Mouse (Mus musculus): Measurements from ENCODE around the gene H1f0. TPM values are rescaled to one million over a fixed set of nuclear protein-coding genes. Genes with fewer than 3 reads are reported as not detected.

Gene H1f0
- polyA plus RNA-seq, 1 experiment from 2014 or later: 183 TPM

DNA sequence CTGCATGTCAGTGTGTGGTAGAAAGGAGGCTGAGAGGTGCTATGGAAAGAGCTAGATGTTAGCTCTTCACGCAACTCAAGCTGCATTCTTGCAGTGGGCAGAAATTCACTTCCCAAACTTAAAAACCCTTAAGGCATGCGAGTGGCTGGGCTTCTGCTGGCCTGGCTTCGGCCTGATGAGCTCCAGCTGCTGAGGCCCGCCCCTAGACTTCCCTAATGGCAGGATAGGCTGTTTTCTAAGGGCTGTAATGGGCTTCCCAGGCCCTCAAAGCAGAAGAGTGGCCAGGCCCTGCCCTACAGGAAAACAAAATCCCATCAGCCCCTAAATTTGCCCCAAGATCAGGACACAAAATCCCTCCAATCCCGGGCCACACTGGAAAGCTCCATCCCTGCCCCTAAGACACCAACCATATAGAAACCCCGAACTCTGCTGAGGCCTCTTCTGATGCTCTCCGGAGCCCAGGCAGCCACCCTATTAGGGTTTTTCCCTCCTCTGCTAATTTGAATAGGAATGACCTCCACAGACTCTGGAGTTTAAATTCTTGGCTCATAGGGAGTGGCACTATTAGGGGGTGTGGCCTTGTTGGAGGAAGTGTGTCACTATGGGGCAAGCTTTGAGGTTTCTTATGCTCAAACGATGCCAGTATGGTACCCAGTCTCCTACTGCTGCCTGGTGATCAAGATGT lies 37.0 kb downstream of the H1f0 start:
- Histone ChIP-seq H3K27me3 (replicated peaks) (no peaks in the 10 kb centered on the region), H3K4me3 (no peak overlapping the region), H3K4me2 (no peak overlapping the region), H3K27ac (no peak overlapping the region), H3K4me1 (peaks cover 22% of the 10 kb centered on the region), H3K9ac (no peak overlapping the region), H3K9me3 (no peaks in the 10 kb centered on the region), H3K36me3 (replicated peaks) (peaks cover 6% of the 10 kb centered on the region; the same call in 1 of the 2 replicates)
- no peak for ATAC-seq (replicated peaks)
- 72% methylated on average over 8 of the region's 8 CpGs for WGBS

DNA sequence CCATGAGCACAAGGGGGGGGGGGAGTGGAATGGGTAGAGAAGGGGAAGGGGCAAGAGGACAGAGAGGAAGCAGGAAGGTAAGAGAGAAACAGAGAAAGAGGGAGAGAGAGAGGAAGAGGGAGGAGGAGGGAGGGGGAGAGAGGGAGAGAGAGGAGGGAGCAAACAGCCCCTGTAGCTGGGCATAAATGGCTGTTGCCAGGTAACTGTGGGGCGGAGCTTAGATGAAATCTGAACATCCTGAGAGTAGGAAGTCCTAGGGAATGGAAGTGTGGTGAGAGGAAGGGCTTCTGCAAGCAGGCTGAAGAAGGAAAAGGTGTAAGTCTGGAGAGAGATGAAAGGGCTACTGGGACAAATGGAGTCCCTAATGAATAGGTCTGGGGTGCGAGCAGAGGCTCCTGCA lies 38.0 kb downstream of the H1f0 start:
- Histone ChIP-seq H3K4me1 (peaks cover 17% of the 10 kb centered on the region), H3K4me2 (no peak overlapping the region), H3K9me3 (no peaks in the 10 kb centered on the region), H3K9ac (no peak overlapping the region), H3K27me3 (replicated peaks) (no peaks in the 10 kb centered on the region), H3K27ac (no peak overlapping the region), H3K4me3 (no peak overlapping the region), H3K36me3 (replicated peaks) (no peaks in the 10 kb centered on the region)
- 63% methylated on average over 2 of the region's 2 CpGs for WGBS
- ATAC-seq (replicated peaks): no peak

- Histone ChIP-seq H3K27ac (no peak overlapping the region), H3K9ac (no peak overlapping the region), H3K4me3 (no peak overlapping the region), H3K9me3 (no peaks in the 10 kb centered on the region), H3K27me3 (replicated peaks) (no peaks in the 10 kb centered on the region), H3K4me2 (no peak overlapping the region), H3K4me1 (peaks cover 7% of the 10 kb centered on the region), H3K36me3 (replicated peaks) (no peaks in the 10 kb centered on the region)
- ATAC-seq (replicated peaks): no peak
- WGBS: 76% methylated on average over 3 of the region's 3 CpGs
Measured at GRCm38 (mm10) chr15:79067631-79068030, 39.4 kb downstream of the H1f0 start.

GRCm38 (mm10) chr15:79068416-79068815 lies 40.2 kb downstream of the H1f0 start:
- no peaks in the 10 kb centered on the region for H3K27me3 ChIP-seq (replicated peaks)

GRCm38 (mm10) chr15:79071117-79072039 lies 43.1 kb downstream of the H1f0 start:
- H3K27ac ChIP-seq: no peak overlapping the region
- H3K4me1 ChIP-seq: peaks cover 16% of the 10 kb centered on the region
- no peaks in the 10 kb centered on the region for H3K27me3 ChIP-seq (replicated peaks)
- no peaks in the 10 kb centered on the region for H3K9me3 ChIP-seq
- no peak overlapping the region for H3K4me3 ChIP-seq
- 69% methylated on average over 5 of the region's 5 CpGs for WGBS
- H3K4me2 ChIP-seq: no peak overlapping the region
- H3K9ac ChIP-seq: no peak overlapping the region
- no peaks in the 10 kb centered on the region for H3K36me3 ChIP-seq (replicated peaks)
- no peak for ATAC-seq (replicated peaks)

More at GRCm38 (mm10) chr15:79068416-79068815, 40.2 kb downstream of the H1f0 start:
- Histone ChIP-seq H3K27ac (no peak overlapping the region), H3K4me3 (no peak overlapping the region), H3K4me2 (no peak overlapping the region), H3K4me1 (peaks cover 5% of the 10 kb centered on the region), H3K9ac (no peak overlapping the region), H3K9me3 (no peaks in the 10 kb centered on the region), H3K36me3 (replicated peaks) (no peaks in the 10 kb centered on the region)
- no peak for ATAC-seq (replicated peaks)
- WGBS: 86% methylated on average over 3 of the region's 3 CpGs

GRCm38 (mm10) chr15:79073752-79074151 lies 45.5 kb downstream of the H1f0 start:
- no peaks in the 10 kb centered on the region for H3K27me3 ChIP-seq (replicated peaks)
- H3K27ac ChIP-seq: no peak overlapping the region
- ATAC-seq (replicated peaks): no peak
- H3K4me1 ChIP-seq: peaks cover 23% of the 10 kb centered on the region
- no peak overlapping the region for H3K4me2 ChIP-seq
- H3K4me3 ChIP-seq: no peak overlapping the region
- no peaks in the 10 kb centered on the region for H3K9me3 ChIP-seq
- no peak overlapping the region for H3K9ac ChIP-seq
- H3K36me3 ChIP-seq (replicated peaks): peaks cover 16% of the 10 kb centered on the region

GRCm38 (mm10) chr15:79074446-79074845 lies 46.2 kb downstream of the H1f0 start:
- H3K4me3 ChIP-seq: peak overlapping the region; percentile 85
- no peaks in the 10 kb centered on the region for H3K27me3 ChIP-seq (replicated peaks)
- H3K36me3 ChIP-seq (replicated peaks): peaks cover 17% of the 10 kb centered on the region
- peak overlapping the region; percentile 89 for H3K4me2 ChIP-seq
- no peak for ATAC-seq (replicated peaks)
- H3K4me1 ChIP-seq: peaks cover 23% of the 10 kb centered on the region
- WGBS: 41% methylated on average over 10 of the region's 10 CpGs
- H3K9ac ChIP-seq: peak overlapping the region; percentile 28; the same call in 1 of the 2 replicates
- no peaks in the 10 kb centered on the region for H3K9me3 ChIP-seq
- peak overlapping the region; percentile 73; the same call in 1 of the 2 replicates for H3K27ac ChIP-seq

DNA sequence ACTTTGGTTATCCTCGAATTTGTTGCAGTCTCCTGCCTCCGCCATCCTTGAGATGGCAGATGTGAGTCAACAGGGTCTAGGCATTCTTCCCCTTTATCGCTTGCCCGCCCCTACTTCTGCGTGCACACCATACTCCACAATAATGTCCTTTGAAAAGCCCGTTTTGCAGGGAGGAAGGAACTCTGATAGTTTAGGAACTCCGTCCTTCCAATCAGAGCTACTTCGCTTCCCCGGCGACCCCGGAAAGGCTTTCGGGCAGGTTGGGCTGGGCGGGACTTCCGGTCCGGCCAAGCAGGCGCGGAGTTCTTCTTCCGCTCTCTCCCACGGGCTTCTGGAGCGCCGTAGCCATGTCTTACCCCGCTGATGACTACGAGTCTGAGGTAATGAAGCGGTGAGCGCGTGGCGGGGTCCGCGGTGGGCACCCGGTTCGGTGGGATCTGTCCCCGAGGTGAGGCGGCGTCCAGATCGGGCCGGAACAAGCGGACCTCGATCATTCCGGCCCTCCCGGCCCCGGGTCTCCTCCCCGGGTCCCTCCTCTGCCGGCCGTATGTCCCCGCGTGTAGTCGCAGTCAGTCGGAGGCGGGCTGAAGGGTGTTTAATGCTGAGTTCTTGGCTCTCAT lies 46.8 kb downstream of the H1f0 start, which contains the start of gene Eif3l:
TSS of gene Eif3l (plus strand) at position 267 of the 620 bp plus-strand sequence.
- 1% methylated on average over 48 of the region's 49 CpGs for WGBS
- Histone ChIP-seq H3K27ac (peak within 1 kb of the TSS; percentile 73), H3K36me3 (replicated peaks) (peaks cover 23% of the 10 kb centered on the region), H3K27me3 (replicated peaks) (no peaks in the 10 kb centered on the region), H3K4me1 (peaks cover 23% of the 10 kb centered on the region), H3K9ac (peak within 1 kb of the TSS; percentile 81), H3K9me3 (no peaks in the 10 kb centered on the region), H3K4me2 (peak within 1 kb of the TSS; percentile 89), H3K4me3 (peak within 1 kb of the TSS; percentile 85)
- peak; percentile 93 for ATAC-seq (replicated peaks)

GRCm38 (mm10) chr15:79075658-79076365 lies 47.6 kb downstream of the H1f0 start:
- H3K9ac ChIP-seq: peak overlapping the region; percentile 81
- ATAC-seq (replicated peaks): no peak
- no peak overlapping the region for H3K27ac ChIP-seq
- no peaks in the 10 kb centered on the region for H3K27me3 ChIP-seq (replicated peaks)
- H3K36me3 ChIP-seq (replicated peaks): peaks cover 26% of the 10 kb centered on the region
- peak overlapping the region; percentile 89 for H3K4me2 ChIP-seq
- H3K9me3 ChIP-seq: no peaks in the 10 kb centered on the region
- peak overlapping the region; percentile 85 for H3K4me3 ChIP-seq
- peaks cover 23% of the 10 kb centered on the region for H3K4me1 ChIP-seq
- 40% methylated on average over 15 of the region's 15 CpGs for WGBS

DNA sequence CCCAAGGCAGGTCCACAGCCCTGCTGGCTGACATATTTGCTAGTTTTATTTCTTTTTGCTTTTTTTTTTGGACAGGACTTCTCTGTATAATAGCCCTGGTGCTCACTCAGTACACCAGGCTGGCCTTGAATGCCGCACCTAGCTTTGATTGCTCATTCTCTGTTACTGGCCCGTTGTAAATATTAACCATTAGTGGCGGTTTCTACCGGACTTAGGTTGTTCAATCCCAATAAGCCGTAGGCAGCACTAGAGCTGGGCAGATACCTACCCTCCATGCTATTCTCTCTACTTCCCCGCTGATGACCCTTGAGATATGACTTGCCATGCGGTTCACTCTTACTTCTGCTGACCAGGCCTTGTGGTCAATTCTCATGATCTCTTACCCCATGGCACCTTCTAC lies 51.3 kb downstream of the H1f0 start:
- H3K27ac ChIP-seq: no peak overlapping the region
- peaks cover 62% of the 10 kb centered on the region for H3K36me3 ChIP-seq (replicated peaks)
- no peak overlapping the region for H3K4me2 ChIP-seq
- no peak overlapping the region for H3K4me3 ChIP-seq
- WGBS: 98% methylated on average over 7 of the region's 7 CpGs
- no peaks in the 10 kb centered on the region for H3K9me3 ChIP-seq
- H3K4me1 ChIP-seq: peaks cover 18% of the 10 kb centered on the region
- H3K9ac ChIP-seq: no peak overlapping the region
- no peak for ATAC-seq (replicated peaks)
- H3K27me3 ChIP-seq (replicated peaks): no peaks in the 10 kb centered on the region
